Mouse (Mus musculus) urinary bladder, postnatal 0 days (tissue): ENCODE data around the gene Olfr654. TPM values are rescaled to one million over a fixed set of nuclear protein-coding genes. Genes with fewer than 3 reads are reported as not detected.

ENCODE experiments used
- polyA plus RNA-seq: library from polyadenylated mRNA; unstranded; fragments of >200 nt; fragmentation: Nextera tagmentation; extraction: Ambion mirVana; gene quantifications from 2 replicates; pipeline ENCODE4 v1.2.1, GENCODE M21; 2015

Gene Olfr654
- polyA plus RNA-seq, result not detected in 2 replicates

DNA sequence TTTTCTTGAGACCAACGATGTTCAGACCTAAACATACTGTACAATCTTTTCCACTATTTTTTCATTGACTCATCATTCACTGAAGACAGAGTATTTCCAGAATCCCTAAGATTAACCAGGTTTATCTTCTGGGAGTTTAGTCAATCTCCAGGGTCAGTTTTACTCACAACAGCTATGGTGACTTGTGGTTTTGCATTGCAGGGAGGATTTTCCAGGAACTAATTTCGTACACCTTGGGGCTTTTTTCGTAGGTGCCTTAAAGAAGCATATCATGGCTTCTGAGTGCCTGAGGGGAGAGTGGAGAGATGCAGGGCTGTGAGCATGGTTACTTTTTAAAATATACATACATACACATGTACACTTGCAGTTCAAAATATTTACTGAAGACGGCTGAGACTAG lies at the start of gene Olfr654:
Gene Olfr654, plus strand, starts transcription at position 301 of the 400 bp plus-strand sequence.

DNA sequence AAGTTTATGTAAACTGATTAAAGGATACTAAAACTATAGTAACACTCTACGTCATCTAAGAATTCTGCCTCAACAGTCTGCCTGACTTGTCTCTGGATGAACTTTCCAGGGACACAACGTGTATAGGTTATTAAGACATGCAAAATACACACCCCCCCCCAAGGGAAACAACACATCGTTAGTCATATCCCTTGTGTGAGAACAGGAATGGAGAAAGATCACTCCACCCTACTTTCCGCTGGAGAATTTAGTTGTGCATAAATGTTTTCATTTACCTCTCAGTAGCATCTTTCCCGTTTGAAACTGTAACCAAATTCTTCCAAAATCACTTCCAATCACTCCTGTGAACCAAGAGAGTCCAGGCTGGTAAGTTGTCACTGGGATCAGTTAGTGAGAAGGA lies 37.0 kb upstream of the Olfr654 start, which contains the start of gene Olfr651:
Gene Olfr651, plus strand, starts transcription at position 301 of the 400 bp plus-strand sequence.

DNA sequence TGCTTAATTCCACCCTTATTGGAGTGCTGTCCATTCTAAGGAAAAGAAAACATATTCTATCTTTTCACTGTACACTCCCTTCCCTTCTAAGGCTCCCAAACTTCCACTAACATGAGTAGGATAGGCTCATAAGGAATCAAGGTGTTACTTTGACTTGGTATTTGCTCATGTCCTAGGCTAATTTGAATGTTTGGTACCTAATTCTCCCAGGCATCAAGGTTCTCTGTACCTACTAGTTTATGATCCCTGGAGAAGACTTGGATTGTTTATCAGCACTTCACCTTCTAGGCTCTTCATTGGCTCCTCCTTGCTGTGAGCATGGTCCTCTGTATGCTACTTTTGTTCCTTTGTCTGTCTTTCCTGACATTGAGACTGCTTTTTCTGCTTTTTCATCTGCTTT lies 26.2 kb upstream of the Olfr654 start, which contains the start of gene Olfr652:
Gene Olfr652, plus strand, starts transcription at position 301 of the 400 bp plus-strand sequence.

DNA sequence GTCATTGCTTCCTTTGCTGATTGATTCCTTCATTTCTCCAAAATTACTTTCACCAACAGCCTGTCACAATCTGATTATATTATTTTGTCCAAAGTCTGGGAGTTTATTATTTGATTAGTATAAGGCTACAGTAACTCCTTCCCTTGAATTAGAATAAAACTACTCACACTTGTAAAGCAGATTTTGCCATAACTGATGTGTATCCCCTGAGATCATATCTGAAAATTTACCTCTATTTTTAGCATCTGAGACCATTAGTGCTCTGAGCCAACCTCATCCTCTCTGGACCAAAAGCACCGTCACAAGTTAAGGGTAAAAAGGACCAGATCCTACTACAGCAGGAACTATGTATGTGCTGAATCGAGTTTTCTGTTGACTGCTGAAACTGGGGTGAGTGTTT lies 9.8 kb upstream of the Olfr654 start, which contains the start of gene Olfr653:
Gene Olfr653, plus strand, starts transcription at position 301 of the 400 bp plus-strand sequence.

DNA sequence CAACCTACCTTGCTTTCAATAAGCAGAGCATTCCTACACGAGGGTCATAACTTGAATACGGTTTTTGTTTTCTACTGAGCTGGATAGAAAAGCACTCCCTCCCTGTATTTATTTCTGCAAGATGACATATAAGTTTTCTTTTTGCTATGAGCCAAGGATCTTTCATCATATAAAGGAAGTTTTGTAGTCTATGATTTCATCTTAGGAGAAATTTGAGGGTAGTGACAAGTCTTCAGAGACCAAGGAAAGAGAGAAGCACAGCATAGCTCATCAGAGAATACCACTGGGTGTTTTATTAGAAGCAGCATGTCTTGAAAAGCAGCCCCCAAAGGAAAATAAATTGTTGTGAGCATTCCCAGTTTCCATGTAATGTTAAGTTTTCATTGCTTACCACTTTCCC lies 14.9 kb downstream of the Olfr654 start, which contains the start of gene Olfr655:
Gene Olfr655, minus strand, starts transcription at position 101 of the 400 bp plus-strand sequence.

DNA sequence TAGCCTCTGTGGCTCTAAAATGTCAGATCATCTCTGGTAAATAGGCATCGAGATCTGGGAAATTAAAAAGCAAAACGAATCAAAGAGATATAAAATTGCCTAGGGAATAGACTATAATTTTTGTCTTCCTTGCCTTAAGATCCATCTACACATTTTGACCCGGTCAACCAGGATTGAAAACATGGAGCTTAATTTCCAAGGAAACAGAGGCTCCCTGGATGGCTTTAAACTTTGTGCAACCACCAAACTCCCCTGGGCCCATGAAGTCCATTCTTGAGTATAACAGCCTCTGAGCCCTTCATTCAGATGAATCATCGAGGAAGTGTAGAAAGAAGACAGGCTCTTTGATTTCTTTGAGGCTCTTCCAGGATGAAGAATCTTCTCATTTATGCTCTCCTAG lies 26.8 kb downstream of the Olfr654 start, which contains the start of gene Olfr656:
Gene Olfr656, plus strand, starts transcription at position 301 of the 400 bp plus-strand sequence.

DNA sequence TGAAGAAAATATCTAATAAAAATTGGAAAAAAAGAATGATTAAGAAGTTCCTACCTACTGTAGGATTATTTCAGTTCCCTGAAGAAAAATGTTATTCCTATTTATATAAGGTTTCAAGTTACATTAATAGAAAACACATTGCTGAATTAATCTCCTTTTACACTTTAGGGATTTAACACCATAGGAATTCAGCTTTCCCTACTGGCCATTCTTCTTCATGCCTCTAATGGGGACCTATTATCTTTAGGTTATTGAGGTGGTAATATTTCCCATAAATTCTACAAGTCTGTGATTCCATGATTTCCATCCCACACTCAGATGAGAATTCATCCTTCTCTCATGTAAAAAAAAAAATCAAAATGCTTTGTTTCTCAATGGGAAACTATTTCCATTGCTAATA lies 37.7 kb downstream of the Olfr654 start, which contains the start of gene Olfr657:
Gene Olfr657, plus strand, starts transcription at position 301 of the 400 bp plus-strand sequence.

Other genes with a start within 250 kb of the Olfr654 start
- gene Trim12c, start 233.7 kb upstream of the Olfr654 start, polyA plus RNA-seq, result 2.0 and 2.2 TPM in 2 replicates
- gene Trim30b, start 217.1 kb upstream of the Olfr654 start, polyA plus RNA-seq, result 0.14 and 0.67 TPM in 2 replicates
- 0.33 and 0.45 TPM in 2 replicates for gene Trim30c, start 186.2 kb upstream of the Olfr654 start, polyA plus RNA-seq
- gene Trim30a, start 121.8 kb upstream of the Olfr654 start, polyA plus RNA-seq, result 2.1 and 3.0 TPM in 2 replicates
- 2.0 and 2.2 TPM in 2 replicates for gene Trim30d, start 79.2 kb upstream of the Olfr654 start, polyA plus RNA-seq
- gene Olfr651, start 36.9 kb upstream of the Olfr654 start, polyA plus RNA-seq, result not detected in 2 replicates
- not detected in 2 replicates for gene Olfr652, start 26.1 kb upstream of the Olfr654 start, polyA plus RNA-seq
- not detected in 2 replicates for gene Olfr653, start 9.7 kb upstream of the Olfr654 start, polyA plus RNA-seq
- gene Olfr655, start 14.8 kb downstream of the Olfr654 start, polyA plus RNA-seq, result not detected in 2 replicates
- not detected in 2 replicates for gene Olfr656, start 26.9 kb downstream of the Olfr654 start, polyA plus RNA-seq
- not detected in 2 replicates for gene Olfr657, start 37.8 kb downstream of the Olfr654 start, polyA plus RNA-seq
- gene Olfr658, start 60.3 kb downstream of the Olfr654 start, polyA plus RNA-seq, result not detected in 2 replicates
- not detected in 2 replicates for gene Olfr659, start 79.7 kb downstream of the Olfr654 start, polyA plus RNA-seq
- not detected in 2 replicates for gene Olfr661, start 99.5 kb downstream of the Olfr654 start, polyA plus RNA-seq
- not detected in 2 replicates for gene Usp17le, start 190.4 kb downstream of the Olfr654 start, polyA plus RNA-seq